Comparison of ENCODE assay signal across 28 mouse cellular contexts in genomic region chr11:100580275-100580674, GRCm38 (mm10). TPM values are rescaled to one million over a fixed set of nuclear protein-coding genes. Genes with fewer than 3 reads are reported as not detected.
DNase-seq lines count a peak whose midpoint lies in the region; ATAC-seq and TF ChIP-seq lines count a peak whose summit lies in the region.
"Had no signal": no experiment of that assay in that cellular context is flagged by ENCODE, and none has a peak within 500 bp of the region (broad histone marks: within the 10 kb centered on the region; RNA-seq: fewer than 3 reads in every experiment).

No protein-coding gene starts in this region.

- H3K4me1 ChIP-seq in kidney, embryonic 15.5 days: peaks cover 21% of the 10 kb centered on the region
- H3K4me1 ChIP-seq in limb, embryonic 11.5 days (ENCODE audit: control insufficient read depth, insufficient read depth, low read length): no peaks in the 10 kb centered on the region
- H3K4me1 ChIP-seq in limb, embryonic 10.5 days: peaks cover 13% of the 10 kb centered on the region
- peaks cover 4% of the 10 kb centered on the region for H3K4me1 ChIP-seq in bone marrow, adult 2 months (ENCODE audit: control insufficient read depth, insufficient read depth, low read length)

- H3K27ac ChIP-seq in kidney, embryonic 15.5 days: no peak overlapping the region
- no peak overlapping the region for H3K27ac ChIP-seq in limb, embryonic 11.5 days (replicated peaks; ENCODE audit: low read depth, low read length)
- no peak overlapping the region for H3K27ac ChIP-seq in limb, embryonic 10.5 days
- 0 out of 2 replicates have a peak overlapping the region, but pooled peaks have one; percentile 15 for H3K27ac ChIP-seq in bone marrow, adult 2 months (ENCODE audit: control insufficient read depth, insufficient read depth, low read depth, low read length, poor library complexity)
- H3K27ac ChIP-seq: embryonic facial prominence, embryonic 10.5 days; embryonic facial prominence, embryonic 13.5 days; forebrain, embryonic 12.5 days; forebrain, embryonic 15.5 days; heart, adult 2 months; heart, embryonic 10.5 days; heart, embryonic 13.5 days; hindbrain, embryonic 12.5 days; hindbrain, embryonic 15.5 days had no signal

- TF ChIP-seq POLR2A in bone marrow, adult 2 months (IDR thresholded peaks at IDR 0.05; ENCODE audit: borderline replicate concordance, control insufficient read depth, low read depth, low read length): 0 out of 2 replicates have a peak, but pooled peaks have one; percentile 19

- no peak for TF ChIP-seq CTCF in bone marrow, adult 2 months (IDR thresholded peaks at IDR 0.05; ENCODE audit: control insufficient read depth, insufficient read depth, low read length)

- no peaks in the 10 kb centered on the region for H3K27me3 ChIP-seq in kidney, embryonic 15.5 days
- H3K27me3 ChIP-seq in limb, embryonic 11.5 days (ENCODE audit: control insufficient read depth, insufficient read depth, low read length): no peaks in the 10 kb centered on the region
- H3K27me3 ChIP-seq in limb, embryonic 10.5 days (ENCODE audit: low read depth, poor library complexity, severe bottlenecking): peaks cover 11% of the 10 kb centered on the region
- H3K27me3 ChIP-seq: embryonic facial prominence, embryonic 13.5 days; forebrain, embryonic 12.5 days; forebrain, embryonic 15.5 days; heart, embryonic 13.5 days; hindbrain, embryonic 12.5 days; hindbrain, embryonic 15.5 days; Patski had no signal

- ATAC-seq in kidney, embryonic 15.5 days (replicated peaks; ENCODE audit: low FRiP score): peak; percentile 35; the same call in 1 of the 2 replicates
- ATAC-seq in limb, embryonic 11.5 days (ENCODE audit: insufficient number of reproducible peaks, low FRiP score, low TSS enrichment, low read depth): peak; percentile 23; the same call in 1 of the 2 replicates
- no peak for ATAC-seq in CD4-positive, CD25-positive, alpha-beta regulatory T cell, adult 4 months
- ATAC-seq: forebrain, embryonic 15.5 days; Patski had no signal

- no peak overlapping the region for H3K4me2 ChIP-seq in kidney, embryonic 15.5 days
- no peak overlapping the region for H3K4me2 ChIP-seq in limb, embryonic 11.5 days (ENCODE audit: low read depth, severe bottlenecking)
- H3K4me2 ChIP-seq: embryonic facial prominence, embryonic 13.5 days; forebrain, embryonic 12.5 days; forebrain, embryonic 15.5 days; heart, embryonic 13.5 days; hindbrain, embryonic 12.5 days; hindbrain, embryonic 15.5 days had no signal

- DNase-seq in kidney, adult 18-20 months: no peak
- no peak for DNase-seq in limb, embryonic 11.5 days (ENCODE audit: low spot score)
- no peak for DNase-seq in limb, embryonic 10.5 days (ENCODE audit: low spot score)
- DNase-seq in A20 (ENCODE audit: low read depth, low spot score): peak; percentile 88
- DNase-seq in left cerebral cortex, adult 11 months (ENCODE audit: low spot score): no peak
- DNase-seq: adrenal gland, postnatal 10 days; adrenal gland, postnatal 36 days; cerebellum, adult 11 months; cerebellum, adult 2 months; cerebellum, adult 9-11 months; cerebellum, postnatal 25 days; embryo, embryonic 11 days; gastrocnemius, postnatal 25 days; heart, adult 2 months had no signal

- WGBS in kidney, embryonic 15.5 days: 56% methylated on average over 13 of the region's 13 CpGs
- WGBS in limb, embryonic 11.5 days: 87% methylated on average over 13 of the region's 13 CpGs
- 91% methylated on average over 13 of the region's 13 CpGs for WGBS in limb, embryonic 10.5 days
- 82% methylated on average over 13 of the region's 13 CpGs for WGBS in bone marrow, adult 2 months

- H3K36me3 ChIP-seq in kidney, embryonic 15.5 days: peaks cover 70% of the 10 kb centered on the region
- peaks cover 24% of the 10 kb centered on the region for H3K36me3 ChIP-seq in limb, embryonic 11.5 days (ENCODE audit: control insufficient read depth, insufficient read depth, low read length)
- H3K36me3 ChIP-seq in limb, embryonic 10.5 days: peaks cover 86% of the 10 kb centered on the region

- H3K9me3 ChIP-seq in kidney, embryonic 15.5 days (replicated peaks): no peaks in the 10 kb centered on the region
- H3K9me3 ChIP-seq in limb, embryonic 11.5 days (ENCODE audit: control insufficient read depth, low read length): no peaks in the 10 kb centered on the region
- H3K9me3 ChIP-seq in limb, embryonic 10.5 days (replicated peaks): no peaks in the 10 kb centered on the region
- H3K9me3 ChIP-seq: embryonic facial prominence, embryonic 10.5 days; embryonic facial prominence, embryonic 13.5 days; forebrain, embryonic 12.5 days; forebrain, embryonic 15.5 days; G1E; heart, embryonic 10.5 days; heart, embryonic 13.5 days; hindbrain, embryonic 12.5 days; hindbrain, embryonic 15.5 days had no signal

- H3K4me3 ChIP-seq in kidney, embryonic 15.5 days (replicated peaks): no peak overlapping the region
- H3K4me3 ChIP-seq in limb, embryonic 11.5 days (ENCODE audit: low read depth, low read length): no peak overlapping the region
- H3K4me3 ChIP-seq in limb, embryonic 10.5 days: no peak overlapping the region
- H3K4me3 ChIP-seq in bone marrow, adult 2 months (replicated peaks; ENCODE audit: control insufficient read depth, low read depth, low read length): no peak overlapping the region
- H3K4me3 ChIP-seq: embryonic facial prominence, embryonic 10.5 days; embryonic facial prominence, embryonic 13.5 days; erythroblast, embryonic 14.5 days; forebrain, embryonic 12.5 days; forebrain, embryonic 15.5 days; heart, adult 2 months; heart, embryonic 10.5 days; heart, embryonic 13.5 days; hindbrain, embryonic 12.5 days; hindbrain, embryonic 15.5 days had no signal

- no peak overlapping the region for H3K9ac ChIP-seq in kidney, embryonic 15.5 days
- no peak overlapping the region for H3K9ac ChIP-seq in limb, embryonic 11.5 days (ENCODE audit: low read length)
- H3K9ac ChIP-seq: embryonic facial prominence, embryonic 13.5 days; forebrain, embryonic 12.5 days; forebrain, embryonic 15.5 days; heart, embryonic 13.5 days; hindbrain, embryonic 12.5 days; hindbrain, embryonic 15.5 days had no signal

RNA-seq across cellular contexts. Expression of gene Cnp, which starts 5.6 kb away (rescaled TPM):
- polyA plus RNA-seq in kidney, embryonic 15.5 days (2015; fragmentation: Nextera tagmentation; extraction: Ambion mirVana): 25.3 and 29.6 TPM in 2 replicates
- polyA plus RNA-seq in limb, embryonic 11.5 days (2014; fragmentation: Nextera tagmentation; extraction: Ambion mirVana): 21.9 and 23.8 TPM in 2 replicates
- 13.1 and 23.0 TPM in 2 replicates for polyA plus RNA-seq in limb, embryonic 10.5 days (2016; fragmentation: Nextera tagmentation; extraction: Ambion mirVana)
- polyA plus RNA-seq in bone marrow, adult 2 months (2011; ENCODE audit: insufficient read depth, insufficient read length, low replicate concordance, missing spikeins): 25.0 and 35.7 TPM in 2 replicates
- 100 to 1,000 TPM; 185 to 348 TPM for polyA plus RNA-seq in CD4-positive, CD25-positive, alpha-beta regulatory T cell, adult 4 months (2017; shearing (Covaris generic))

RNA-seq across cellular contexts. Expression of gene Ttc25, which starts 34.9 kb away (rescaled TPM):
- polyA plus RNA-seq in kidney, embryonic 15.5 days (2015; fragmentation: Nextera tagmentation; extraction: Ambion mirVana): 0.99 and 1.1 TPM in 2 replicates
- 0.62 and 1.1 TPM in 2 replicates for polyA plus RNA-seq in limb, embryonic 11.5 days (2014; fragmentation: Nextera tagmentation; extraction: Ambion mirVana)
- 1.1 and 1.2 TPM in 2 replicates for polyA plus RNA-seq in limb, embryonic 10.5 days (2016; fragmentation: Nextera tagmentation; extraction: Ambion mirVana)
- polyA plus RNA-seq in bone marrow, adult 2 months (2011; ENCODE audit: insufficient read depth, insufficient read length, low replicate concordance, missing spikeins): 0.35 TPM in 1 of 2 replicates, not detected in the other
- polyA plus RNA-seq in CD4-positive, CD25-positive, alpha-beta regulatory T cell, adult 4 months (2017; shearing (Covaris generic)): under 1 TPM in 1 of 2 experiments, not detected in 1; 0.24 TPM
- polyA plus RNA-seq: erythroblast, embryonic 14.5 days had no signal

RNA-seq across cellular contexts. Expression of gene Nkiras2, which starts 38.8 kb away (rescaled TPM):
- 59.7 and 63.5 TPM in 2 replicates for polyA plus RNA-seq in kidney, embryonic 15.5 days (2015; fragmentation: Nextera tagmentation; extraction: Ambion mirVana)
- 80.9 and 90.2 TPM in 2 replicates for polyA plus RNA-seq in limb, embryonic 11.5 days (2014; fragmentation: Nextera tagmentation; extraction: Ambion mirVana)
- polyA plus RNA-seq in limb, embryonic 10.5 days (2016; fragmentation: Nextera tagmentation; extraction: Ambion mirVana): 86.2 and 95.5 TPM in 2 replicates
- 7.5 and 13.1 TPM in 2 replicates for polyA plus RNA-seq in bone marrow, adult 2 months (2011; ENCODE audit: insufficient read depth, insufficient read length, low replicate concordance, missing spikeins)
- polyA plus RNA-seq in CD4-positive, CD25-positive, alpha-beta regulatory T cell, adult 4 months (2017; shearing (Covaris generic)): 10 to 100 TPM; 27.1 to 30.3 TPM

RNA-seq across cellular contexts. Expression of gene Dnajc7, which starts 39.7 kb away (rescaled TPM):
- polyA plus RNA-seq in kidney, embryonic 15.5 days (2015; fragmentation: Nextera tagmentation; extraction: Ambion mirVana): 238 and 241 TPM in 2 replicates
- polyA plus RNA-seq in limb, embryonic 11.5 days (2014; fragmentation: Nextera tagmentation; extraction: Ambion mirVana): 69.9 and 98.4 TPM in 2 replicates
- 256 and 281 TPM in 2 replicates for polyA plus RNA-seq in limb, embryonic 10.5 days (2016; fragmentation: Nextera tagmentation; extraction: Ambion mirVana)
- polyA plus RNA-seq in bone marrow, adult 2 months (2011; ENCODE audit: insufficient read depth, insufficient read length, low replicate concordance, missing spikeins): 603 and 838 TPM in 2 replicates
- polyA plus RNA-seq in CD4-positive, CD25-positive, alpha-beta regulatory T cell, adult 4 months (2017; shearing (Covaris generic)): 100 to 1,000 TPM; 426 to 510 TPM

RNA-seq across cellular contexts. Expression of gene Acly, which starts 52.5 kb away (rescaled TPM):
- polyA plus RNA-seq in kidney, embryonic 15.5 days (2015; fragmentation: Nextera tagmentation; extraction: Ambion mirVana): 151 and 175 TPM in 2 replicates
- polyA plus RNA-seq in limb, embryonic 11.5 days (2014; fragmentation: Nextera tagmentation; extraction: Ambion mirVana): 182 and 195 TPM in 2 replicates
- 260 and 263 TPM in 2 replicates for polyA plus RNA-seq in limb, embryonic 10.5 days (2016; fragmentation: Nextera tagmentation; extraction: Ambion mirVana)
- polyA plus RNA-seq in bone marrow, adult 2 months (2011; ENCODE audit: insufficient read depth, insufficient read length, low replicate concordance, missing spikeins): 12.8 and 31.2 TPM in 2 replicates
- polyA plus RNA-seq in CD4-positive, CD25-positive, alpha-beta regulatory T cell, adult 4 months (2017; shearing (Covaris generic)): 100 to 1,000 TPM; 102 to 153 TPM
